Mouse (Mus musculus): ENCODE results near the gene Cnr2. TPM values are rescaled to one million over a fixed set of nuclear protein-coding genes. Genes with fewer than 3 reads are reported as not detected.

Cnr2 gene
- total RNA-seq, 2 experiments from 2014 or later, result 0.93 to 1.8 TPM

DNA sequence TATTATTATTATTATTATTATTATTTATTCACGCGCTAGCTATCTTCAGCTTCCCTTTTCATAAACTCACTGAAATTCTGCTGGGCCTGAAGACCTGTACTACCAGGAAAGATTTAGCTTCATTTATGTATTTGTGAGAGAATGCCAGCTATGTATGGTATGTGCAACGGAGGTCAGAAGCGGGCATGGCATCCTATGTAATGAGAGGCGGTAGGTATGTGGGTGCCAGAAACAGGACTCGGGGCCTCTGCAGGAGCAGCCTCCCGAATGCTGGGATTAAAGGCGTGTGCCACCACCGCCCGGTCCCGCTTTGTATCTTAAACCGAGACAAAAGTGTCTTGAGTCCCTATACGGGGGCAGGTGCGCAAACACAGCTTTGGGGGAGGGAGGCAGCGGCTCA is 67.8 kb downstream of the Cnr2 start:
- DNase-seq (ENCODE audit: low spot score in 2 of 2), result no peak

DNA sequence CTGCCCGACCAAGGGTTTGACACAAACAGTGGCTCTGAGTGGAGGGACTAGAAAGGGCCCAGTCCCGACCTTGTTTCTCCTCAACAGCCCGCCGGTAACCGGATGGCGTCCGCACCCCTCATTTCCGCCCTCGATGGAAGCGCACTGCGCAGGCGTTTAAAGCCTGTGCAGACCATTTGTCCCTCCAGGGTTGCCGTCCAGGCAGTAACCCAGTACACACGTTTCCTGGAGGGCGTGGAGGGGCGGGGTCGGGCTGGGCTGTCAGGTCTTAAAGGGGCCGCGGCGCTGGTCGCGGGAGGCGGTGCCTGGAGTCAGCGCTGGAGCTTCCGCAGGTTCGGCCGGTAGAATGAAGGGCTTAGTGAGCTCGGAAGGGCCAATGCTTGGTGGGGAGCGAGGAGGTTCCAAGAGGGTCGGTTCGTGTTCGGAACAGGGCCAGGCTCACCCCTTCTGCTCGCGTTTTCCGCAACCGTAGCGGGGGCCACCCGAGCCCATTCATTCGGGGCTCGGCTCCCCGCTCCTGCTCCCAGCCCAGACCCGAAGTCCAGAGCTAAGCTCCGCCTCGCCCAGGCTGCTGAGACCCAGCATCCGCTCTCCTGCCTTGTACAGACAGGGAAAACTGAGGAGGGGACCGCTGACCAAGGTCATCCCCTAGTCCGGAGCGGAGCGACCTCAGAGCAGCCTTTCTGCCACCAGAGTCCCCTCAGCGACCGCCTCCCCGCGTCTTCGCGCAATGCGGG is 68.4 kb downstream of the Cnr2 start, which contains the start of gene Gale:
TSS of gene Gale (plus strand) at position 271 of the 737 bp plus-strand sequence.
- peak; percentile 92 to 94 for DNase-seq (ENCODE audit: low spot score in 2 of 2)

GRCm38 (mm10) chr4:135964426-135964825 is 69.2 kb downstream of the Cnr2 start:
- DNase-seq (ENCODE audit: low spot score in 2 of 2), result peak in 1 of 2 experiments; percentile 63

- no peak for DNase-seq (ENCODE audit: low spot score in 2 of 2)
Observed at GRCm38 (mm10) chr4:135965113-135965512, 69.9 kb downstream of the Cnr2 start.

DNA sequence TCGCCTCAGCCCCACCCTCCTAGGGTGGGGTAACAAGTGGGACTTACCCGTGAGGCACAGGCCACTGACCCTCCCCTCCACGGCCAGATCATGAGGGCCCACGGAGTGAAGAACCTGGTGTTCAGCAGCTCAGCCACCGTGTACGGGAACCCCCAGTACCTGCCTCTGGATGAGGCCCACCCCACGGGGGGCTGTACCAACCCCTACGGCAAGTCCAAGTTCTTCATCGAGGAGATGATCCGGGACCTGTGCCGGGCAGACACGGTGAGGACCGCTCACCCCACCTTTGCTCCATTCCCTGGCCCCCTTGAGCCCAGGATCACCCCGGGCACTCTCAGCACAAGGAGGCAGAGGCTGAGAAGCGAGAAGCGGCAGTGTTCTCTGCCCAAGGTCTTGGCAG is 71.1 kb downstream of the Cnr2 start:
- no peak for DNase-seq (ENCODE audit: low spot score in 2 of 2)

DNA sequence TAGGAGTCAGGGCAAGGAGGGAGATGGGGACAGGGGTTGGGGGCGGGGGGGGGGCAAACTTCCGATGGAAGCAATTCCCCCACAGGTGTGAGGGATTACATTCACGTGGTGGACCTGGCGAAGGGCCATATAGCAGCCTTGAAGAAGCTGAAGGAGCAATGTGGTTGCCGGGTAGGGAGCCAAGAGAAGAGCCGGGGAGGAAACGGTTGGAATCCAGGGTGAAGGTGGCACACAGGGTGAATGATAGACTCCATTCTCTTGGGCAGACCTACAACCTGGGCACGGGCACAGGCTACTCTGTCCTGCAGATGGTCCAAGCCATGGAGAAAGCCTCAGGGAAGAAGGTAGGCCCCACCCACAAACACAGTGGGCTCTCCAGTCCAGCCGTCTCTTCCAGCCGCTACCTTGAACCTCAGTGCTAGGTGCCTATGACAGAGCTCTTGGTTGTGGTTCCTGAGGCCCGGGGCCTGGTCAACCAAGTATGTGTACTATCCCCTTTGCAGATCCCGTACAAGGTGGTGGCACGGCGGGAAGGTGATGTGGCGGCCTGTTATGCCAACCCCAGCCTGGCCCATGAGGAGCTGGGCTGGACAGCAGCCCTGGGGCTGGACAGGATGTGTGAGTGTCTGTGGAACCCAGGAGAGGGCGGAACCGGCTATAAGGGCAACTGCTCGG is 72.0 kb downstream of the Cnr2 start:
- DNase-seq (ENCODE audit: low spot score in 2 of 2), result no peak

DNA sequence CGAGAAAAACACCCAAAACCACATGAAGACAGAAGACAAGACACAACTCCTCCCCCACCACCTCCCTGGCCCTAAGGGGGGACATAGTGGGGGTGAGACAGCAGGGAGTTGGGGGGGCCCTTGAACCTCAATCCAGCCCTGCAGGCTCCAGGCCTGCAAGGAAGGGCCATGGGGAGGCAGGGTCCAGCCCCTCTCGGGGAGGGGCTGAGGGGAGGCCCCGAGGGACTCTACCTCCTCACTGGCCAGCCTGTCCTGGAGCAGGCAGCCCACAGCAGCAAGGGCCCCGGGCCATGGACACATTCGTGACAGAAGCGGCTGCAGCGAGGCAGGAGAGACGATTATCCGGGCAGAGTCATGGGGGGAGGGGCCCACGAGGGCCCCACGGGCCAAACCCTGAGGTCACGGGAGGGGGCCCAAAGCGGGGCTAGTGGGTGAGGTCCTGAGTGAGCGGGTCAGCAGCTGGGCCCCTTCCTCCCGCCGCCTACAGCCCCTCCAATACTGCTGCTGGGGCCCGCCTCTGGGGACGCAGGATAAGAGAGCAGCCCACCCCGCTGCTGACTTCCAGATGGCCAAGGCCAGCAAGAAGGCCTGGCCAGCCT is 73.2 kb downstream of the Cnr2 start:
- no peak for DNase-seq (ENCODE audit: low spot score in 2 of 2)

- DNase-seq (ENCODE audit: low spot score in 2 of 2), result peak in 1 of 2 experiments; percentile 20
Observed at GRCm38 (mm10) chr4:135969070-135969750, 74.0 kb downstream of the Cnr2 start.

Other genes with a start within 250 kb of the Cnr2 start
- gene Ifnlr1, start 209.1 kb upstream of the Cnr2 start, total RNA-seq (2021), result under 1 TPM; 0.10 to 0.19 TPM
- gene Il22ra1, start 167.2 kb upstream of the Cnr2 start, total RNA-seq (2021), result under 1 TPM; 0.10 to 0.36 TPM
- 1 to 10 TPM in 1 of 2 experiments, under 1 TPM in 1; 0.20 to 1.1 TPM for gene Myom3, start 135.7 kb upstream of the Cnr2 start, total RNA-seq (2021)
- 100 to 1,000 TPM in 1 of 2 experiments, 10 to 100 TPM in 1; 95.5 to 115 TPM for gene Srsf10, start 39.6 kb upstream of the Cnr2 start, total RNA-seq (2021)
- 100 to 1,000 TPM in 1 of 2 experiments, 10 to 100 TPM in 1; 89.4 to 111 TPM for gene Pnrc2, start 21.5 kb upstream of the Cnr2 start, total RNA-seq (2021)
- gene Fuca1, start 25.3 kb downstream of the Cnr2 start, total RNA-seq (2021), result 100 to 1,000 TPM in 1 of 2 experiments, 10 to 100 TPM in 1; 95.5 to 101 TPM
- 10 to 100 TPM; 53.2 to 62.3 TPM for gene Hmgcl, start 51.1 kb downstream of the Cnr2 start, total RNA-seq (2021)
- gene Gale, start 68.3 kb downstream of the Cnr2 start, total RNA-seq (2021), result 10 to 100 TPM; 18.2 to 43.2 TPM
- gene Lypla2, start 77.2 kb downstream of the Cnr2 start, total RNA-seq (2021), result 10 to 100 TPM; 71.4 to 71.5 TPM
- 10 to 100 TPM; 29.4 to 31.4 TPM for gene Pithd1, start 91.9 kb downstream of the Cnr2 start, total RNA-seq (2021)
- gene Eloa, start 126.4 kb downstream of the Cnr2 start, total RNA-seq (2021), result 10 to 100 TPM; 41.4 to 41.7 TPM
- gene Rpl11, start 158.0 kb downstream of the Cnr2 start, total RNA-seq (2021), result 100 to 1,000 TPM; 560 to 640 TPM
- gene Id3, start 248.1 kb downstream of the Cnr2 start, total RNA-seq (2021), result 10 to 100 TPM; 47.4 to 77.7 TPM

Data from adrenal gland, adult 18-20 months (tissue).